Mouse (Mus musculus) midbrain, embryonic 12.5 days (tissue): ENCODE results near the gene Gucy2d. TPM values are rescaled to one million over a fixed set of nuclear protein-coding genes. Genes with fewer than 3 reads are reported as not detected.

Experiments
- ATAC-seq: fragments of 200-750 bp; cut with Nextera tagmentation; 2 replicates; pipeline ENCODE4 v1.8.0; 2017; ENCODE audit warnings: low read depth, moderate TSS enrichment, moderate library complexity; ENCODE audit not compliant: low FRiP score
- H3K27ac ChIP-seq: fragments of 300-500 bp; sonication (generic); replicated peaks from 2 replicates; pipeline ENCODE4 v1.5.1; 2016; ENCODE audit warnings: mild to moderate bottlenecking
- H3K27me3 ChIP-seq: fragments of 300-500 bp; sonication (generic); 2 replicates; pipeline ENCODE4 v1.6.1; 2016; ENCODE audit warnings: mild to moderate bottlenecking
- H3K36me3 ChIP-seq: fragments of 300-500 bp; sonication (generic); 2 replicates; pipeline ENCODE4 v1.6.1; 2016
- H3K4me1 ChIP-seq: fragments of 300-500 bp; sonication (generic); 2 replicates; pipeline ENCODE4 v1.6.1; 2016
- H3K4me2 ChIP-seq: fragments of 300-500 bp; sonication (generic); replicated peaks from 2 replicates; pipeline ENCODE4 v1.6.1; 2016; ENCODE audit warnings: mild to moderate bottlenecking, moderate library complexity
- H3K4me3 ChIP-seq: fragments of 300-500 bp; sonication (generic); 2 replicates; pipeline ENCODE4 v1.5.1; 2016; ENCODE audit warnings: mild to moderate bottlenecking
- H3K9ac ChIP-seq: fragments of 300-500 bp; sonication (generic); replicated peaks from 2 replicates; pipeline ENCODE4 v1.6.1; 2016; ENCODE audit warnings: mild to moderate bottlenecking, moderate library complexity
- H3K9me3 ChIP-seq: fragments of 300-500 bp; sonication (generic); 2 replicates; pipeline ENCODE4 v1.6.1; 2016; ENCODE audit warnings: mild to moderate bottlenecking
- WGBS: fragments of 180-500 bp; shearing (Covaris S2); methylation state at CpG from one replicate; pipeline ENCODE4 v1.1.7; 2016; 5-methylcytosine and 5-hydroxymethylcytosine counted together
- polyA plus RNA-seq: library from polyadenylated mRNA; unstranded; fragments of >200 nt; fragmentation: Nextera tagmentation; extraction: Ambion mirVana; gene quantifications from 2 replicates; pipeline ENCODE4 v1.2.1, GENCODE M21; 2016

The Gucy2d gene
- polyA plus RNA-seq, 1 experiment from 2014 or later: not detected

DNA sequence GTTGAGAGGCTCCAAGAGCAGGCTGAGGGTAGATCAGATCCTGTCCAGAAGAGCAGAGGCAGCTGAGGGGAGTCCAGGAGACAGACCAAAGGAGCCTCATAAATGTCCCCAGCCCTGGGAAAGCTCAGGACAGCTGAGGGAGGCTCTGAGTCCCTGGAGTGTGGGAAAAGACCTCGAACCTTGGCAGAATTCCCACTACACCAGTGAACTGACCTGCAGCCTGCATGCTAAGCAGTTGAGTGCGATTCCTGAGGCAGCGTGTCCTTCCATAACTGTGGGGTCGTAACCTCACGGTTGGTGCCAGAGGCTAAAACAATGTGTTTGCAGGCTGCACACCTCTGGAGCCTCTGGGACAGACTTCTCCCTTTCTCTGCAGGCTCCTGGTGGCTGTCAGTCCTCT lies 20.9 kb upstream of the Gucy2d start:
- Histone ChIP-seq H3K36me3 (no peaks in the 10 kb centered on the region), H3K9me3 (no peaks in the 10 kb centered on the region), H3K27ac (no peak overlapping the region), H3K4me1 (peaks cover 6% of the 10 kb centered on the region; the same call in 1 of the 2 replicates), H3K4me3 (no peak overlapping the region), H3K27me3 (no peaks in the 10 kb centered on the region), H3K4me2 (no peak overlapping the region), H3K9ac (no peak overlapping the region)
- WGBS: 51% methylated on average over 5 of the region's 5 CpGs
- ATAC-seq: no peak

DNA sequence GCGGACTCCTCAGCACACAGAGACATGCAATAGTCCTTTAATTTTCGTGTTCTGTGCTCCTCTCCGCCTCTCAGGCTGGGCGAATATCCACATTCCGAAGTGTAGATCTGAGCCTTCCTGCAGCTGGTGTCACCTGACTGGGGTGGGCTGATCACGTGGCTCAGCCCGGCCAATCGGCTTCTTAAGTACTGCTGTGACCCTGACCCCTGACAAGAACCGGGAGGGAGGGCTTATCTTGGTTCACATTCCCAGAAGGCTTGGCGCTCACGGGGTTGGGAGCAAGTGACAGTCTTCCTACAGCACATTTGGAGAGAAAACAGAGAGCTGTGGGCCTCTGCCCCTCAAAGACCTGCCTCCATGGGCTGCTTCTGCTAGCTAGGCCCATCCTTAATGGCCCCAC lies 16.7 kb upstream of the Gucy2d start:
- Histone ChIP-seq H3K4me2 (no peak overlapping the region), H3K27me3 (no peaks in the 10 kb centered on the region), H3K36me3 (no peaks in the 10 kb centered on the region), H3K9ac (no peak overlapping the region), H3K27ac (no peak overlapping the region), H3K4me3 (no peak overlapping the region), H3K4me1 (peaks cover 6% of the 10 kb centered on the region; the same call in 1 of the 2 replicates), H3K9me3 (no peaks in the 10 kb centered on the region)
- 67% methylated on average over 11 of the region's 11 CpGs for WGBS
- ATAC-seq: no peak

DNA sequence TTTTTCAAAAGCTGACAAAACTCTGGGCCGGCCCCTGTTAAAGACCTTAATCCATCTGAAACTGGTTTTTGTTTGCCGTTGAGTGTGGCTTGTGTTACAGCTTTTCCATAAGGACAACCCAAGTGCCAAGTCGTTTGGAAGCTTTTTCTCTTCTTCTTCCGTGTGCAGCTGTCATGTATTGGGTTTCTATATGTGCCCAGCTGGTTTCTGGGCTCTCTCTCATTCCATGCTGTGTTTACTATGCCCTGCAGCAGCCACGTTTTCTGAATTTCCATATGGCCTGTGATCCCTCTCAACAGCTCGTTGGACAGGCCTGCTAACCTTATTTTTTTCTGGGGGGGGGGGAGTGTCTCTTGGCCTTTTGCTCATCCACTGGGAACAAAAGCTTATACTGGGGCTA lies 15.8 kb upstream of the Gucy2d start:
- H3K4me3 ChIP-seq: no peak overlapping the region
- peaks cover 2% of the 10 kb centered on the region; the same call in 1 of the 2 replicates for H3K4me1 ChIP-seq
- no peak overlapping the region for H3K27ac ChIP-seq
- no peaks in the 10 kb centered on the region for H3K36me3 ChIP-seq
- no peaks in the 10 kb centered on the region for H3K27me3 ChIP-seq
- H3K9me3 ChIP-seq: no peaks in the 10 kb centered on the region
- WGBS: 70% methylated on average over 6 of the region's 6 CpGs
- ATAC-seq: no peak
- no peak overlapping the region for H3K4me2 ChIP-seq
- no peak overlapping the region for H3K9ac ChIP-seq

DNA sequence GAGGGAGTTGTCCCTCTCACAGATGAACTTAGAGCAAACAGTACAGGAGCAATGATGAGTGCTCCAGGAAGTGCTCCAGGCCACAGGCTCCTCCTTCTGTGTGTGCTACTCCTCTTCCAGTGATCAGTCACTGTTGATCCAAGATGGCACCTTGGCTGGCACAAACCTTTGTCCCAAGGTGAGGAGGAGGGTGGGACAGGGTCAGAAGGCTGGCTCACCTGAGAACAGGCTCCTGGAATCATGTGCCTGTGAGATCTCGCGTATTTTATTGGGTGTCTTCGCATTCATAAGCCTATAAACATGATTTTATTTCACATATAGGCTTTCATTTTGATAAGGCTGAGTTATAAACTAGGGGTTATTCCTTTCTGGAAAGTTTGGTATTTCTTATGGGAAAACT lies 14.7 kb upstream of the Gucy2d start:
- Histone ChIP-seq H3K9ac (no peak overlapping the region), H3K4me2 (no peak overlapping the region), H3K27ac (no peak overlapping the region), H3K9me3 (no peaks in the 10 kb centered on the region), H3K4me3 (no peak overlapping the region), H3K36me3 (no peaks in the 10 kb centered on the region), H3K27me3 (no peaks in the 10 kb centered on the region), H3K4me1 (no peaks in the 10 kb centered on the region)
- WGBS: 92% methylated on average over 3 of the region's 3 CpGs
- ATAC-seq: no peak

DNA sequence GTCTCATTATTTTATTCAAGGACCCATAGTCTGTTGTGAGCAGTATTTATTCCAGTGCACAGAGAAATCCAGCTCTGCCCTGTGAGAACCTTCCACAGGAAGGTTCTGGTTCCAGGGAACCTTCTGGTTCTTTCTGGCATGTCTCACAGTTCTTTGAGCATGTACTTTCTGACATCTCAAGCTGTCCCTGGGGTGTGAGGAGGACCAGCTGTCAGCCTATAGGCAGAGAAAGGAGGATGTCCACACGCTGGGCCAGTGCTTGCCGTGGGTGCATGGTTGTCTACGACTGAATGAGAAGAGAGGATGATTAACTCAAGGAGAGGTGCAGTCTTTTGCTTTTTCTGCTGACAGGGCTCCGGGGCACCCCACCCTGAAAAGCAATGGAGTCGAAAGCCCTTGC lies 13.6 kb upstream of the Gucy2d start:
- ATAC-seq: no peak
- WGBS: 89% methylated on average over 5 of the region's 5 CpGs
- Histone ChIP-seq H3K4me1 (no peaks in the 10 kb centered on the region), H3K9me3 (no peaks in the 10 kb centered on the region), H3K27me3 (no peaks in the 10 kb centered on the region), H3K9ac (no peak overlapping the region), H3K4me3 (no peak overlapping the region), H3K4me2 (no peak overlapping the region), H3K27ac (no peak overlapping the region), H3K36me3 (no peaks in the 10 kb centered on the region)

DNA sequence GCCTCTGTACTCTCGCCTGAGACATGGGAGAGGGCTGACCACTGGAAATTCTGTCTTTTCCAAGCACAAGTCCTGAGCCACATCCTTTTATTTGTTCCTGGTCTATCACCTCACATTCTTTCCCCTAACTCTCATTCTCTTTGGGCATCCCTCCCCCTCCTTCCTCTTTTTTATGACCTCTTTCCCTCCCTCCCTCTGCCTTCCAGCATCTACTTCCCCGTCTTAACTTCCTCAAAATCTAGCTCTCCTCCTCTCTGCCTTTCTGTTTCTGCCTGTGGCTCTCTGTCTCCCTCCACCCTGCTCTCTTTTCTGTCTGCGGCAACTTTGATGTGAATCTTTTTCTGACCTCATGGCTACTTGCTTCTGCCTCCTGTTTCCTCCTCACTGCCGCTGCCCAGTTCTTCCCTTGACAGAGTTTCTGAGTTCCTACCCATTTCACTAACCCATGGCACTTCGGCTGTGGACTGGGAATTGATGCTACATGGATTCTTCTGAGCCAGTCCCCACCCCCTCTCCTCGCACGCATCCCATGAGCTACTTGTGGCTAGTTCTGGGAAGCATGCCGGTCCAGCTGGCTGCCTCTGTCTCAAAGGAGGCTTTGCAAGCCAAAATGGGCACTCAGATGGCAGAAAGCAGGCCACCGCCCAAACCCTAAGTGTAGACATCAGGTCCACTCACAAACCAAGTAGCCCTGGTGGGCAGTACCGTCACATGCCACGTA lies 12.9 kb upstream of the Gucy2d start:
- Histone ChIP-seq H3K4me1 (no peaks in the 10 kb centered on the region), H3K27me3 (no peaks in the 10 kb centered on the region), H3K4me2 (no peak overlapping the region), H3K9ac (no peak overlapping the region), H3K4me3 (no peak overlapping the region), H3K9me3 (no peaks in the 10 kb centered on the region), H3K27ac (no peak overlapping the region), H3K36me3 (no peaks in the 10 kb centered on the region)
- no peak for ATAC-seq
- WGBS: 88% methylated on average over 11 of the region's 11 CpGs

DNA sequence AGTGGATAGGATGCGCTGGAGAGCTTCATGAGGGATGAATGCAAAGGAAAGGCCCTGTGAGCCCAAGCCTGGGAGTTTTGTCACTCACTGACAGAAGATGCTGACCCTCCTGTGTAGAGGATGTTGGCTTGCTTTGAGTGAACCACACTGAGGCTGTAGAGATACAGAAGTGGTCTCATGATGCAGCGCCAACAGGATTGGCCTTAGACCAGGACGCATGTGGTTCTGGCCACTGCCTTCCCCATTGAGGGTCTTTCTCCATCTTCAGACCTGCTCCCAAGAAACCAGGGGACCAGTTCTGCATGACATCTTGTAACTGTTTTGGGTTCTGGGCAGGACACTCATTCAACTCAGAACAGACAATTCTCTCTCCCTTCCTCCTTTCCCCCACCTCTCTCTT lies 10.6 kb upstream of the Gucy2d start:
- H3K27me3 ChIP-seq: no peaks in the 10 kb centered on the region
- no peaks in the 10 kb centered on the region for H3K4me1 ChIP-seq
- no peak overlapping the region for H3K9ac ChIP-seq
- ATAC-seq: no peak
- H3K9me3 ChIP-seq: no peaks in the 10 kb centered on the region
- H3K4me3 ChIP-seq: no peak overlapping the region
- no peak overlapping the region for H3K27ac ChIP-seq
- WGBS: 88% methylated on average over 3 of the region's 3 CpGs
- H3K4me2 ChIP-seq: no peak overlapping the region
- H3K36me3 ChIP-seq: no peaks in the 10 kb centered on the region

DNA sequence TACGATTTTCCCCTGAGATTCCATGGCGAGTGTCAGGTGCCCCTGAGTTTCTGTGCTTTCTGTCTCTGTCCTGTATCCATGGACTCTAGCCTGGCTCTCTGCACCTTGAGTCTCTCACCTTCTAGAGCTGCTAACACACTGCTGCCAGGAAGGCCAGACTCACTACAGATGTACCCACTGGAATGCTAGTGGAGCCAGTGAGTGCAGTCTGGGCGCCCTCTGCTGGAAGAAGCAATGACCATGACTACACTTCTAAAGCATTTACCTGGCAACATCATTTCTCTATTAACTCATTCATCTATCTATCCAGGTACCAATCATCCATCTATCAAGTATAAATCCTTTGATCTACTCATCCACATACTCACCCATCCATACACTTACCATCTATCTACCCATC lies 9.4 kb upstream of the Gucy2d start:
- Histone ChIP-seq H3K27me3 (no peaks in the 10 kb centered on the region), H3K4me3 (no peak overlapping the region), H3K4me1 (no peaks in the 10 kb centered on the region), H3K27ac (no peak overlapping the region), H3K9ac (no peak overlapping the region), H3K9me3 (no peaks in the 10 kb centered on the region), H3K36me3 (no peaks in the 10 kb centered on the region), H3K4me2 (no peak overlapping the region)
- 43% methylated on average over 3 of the region's 3 CpGs for WGBS
- ATAC-seq: no peak

DNA sequence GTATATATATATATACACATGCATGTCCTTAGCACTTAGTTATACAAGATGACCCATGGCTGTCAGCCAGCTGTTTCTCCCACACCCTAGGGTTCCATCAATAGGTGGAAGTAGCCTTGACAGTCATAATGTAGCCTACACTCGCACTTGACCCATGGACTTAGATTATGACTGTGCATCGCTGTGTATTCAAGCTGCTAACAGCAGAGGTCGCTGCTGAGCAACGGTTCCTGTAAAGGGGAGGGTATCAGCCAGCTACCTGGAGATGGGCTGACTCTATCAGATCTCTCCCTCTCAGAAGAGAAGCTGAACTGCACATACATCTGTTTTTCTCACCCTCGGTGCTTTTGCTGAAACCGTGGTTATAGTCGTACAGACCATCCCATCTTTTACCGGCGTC lies 2.6 kb upstream of the Gucy2d start:
- Histone ChIP-seq H3K4me3 (no peak overlapping the region), H3K27me3 (no peaks in the 10 kb centered on the region), H3K4me1 (no peaks in the 10 kb centered on the region), H3K27ac (no peak overlapping the region), H3K9me3 (no peaks in the 10 kb centered on the region), H3K4me2 (no peak overlapping the region), H3K9ac (no peak overlapping the region), H3K36me3 (no peaks in the 10 kb centered on the region)
- 31% methylated on average over 9 of the region's 9 CpGs for WGBS
- ATAC-seq: no peak

DNA sequence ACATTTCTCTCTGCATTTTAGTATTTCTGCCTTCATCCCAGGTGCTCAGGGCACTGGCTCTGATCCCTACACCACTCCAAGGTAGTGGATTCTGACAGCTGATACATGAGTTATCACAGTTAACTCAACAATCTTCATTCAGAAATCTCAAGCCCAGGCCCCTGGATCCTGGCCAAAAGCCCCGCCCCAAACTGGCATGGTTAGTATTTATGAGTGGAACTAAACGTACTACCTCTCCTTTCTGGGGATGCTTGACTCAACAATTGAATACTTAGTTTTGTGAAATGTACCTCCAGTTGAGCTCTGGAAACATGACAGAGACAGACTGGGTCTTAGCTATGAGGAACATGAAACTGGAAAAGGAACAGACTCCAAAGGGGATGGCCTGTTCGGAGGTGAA lies 6.7 kb downstream of the Gucy2d start:
- 81% methylated on average over 3 of the region's 3 CpGs for WGBS
- no peak overlapping the region for H3K4me3 ChIP-seq
- no peaks in the 10 kb centered on the region for H3K4me1 ChIP-seq
- H3K9ac ChIP-seq: no peak overlapping the region
- H3K4me2 ChIP-seq: no peak overlapping the region
- H3K36me3 ChIP-seq: no peaks in the 10 kb centered on the region
- no peaks in the 10 kb centered on the region for H3K9me3 ChIP-seq
- no peaks in the 10 kb centered on the region for H3K27me3 ChIP-seq
- no peak overlapping the region for H3K27ac ChIP-seq
- ATAC-seq: no peak

DNA sequence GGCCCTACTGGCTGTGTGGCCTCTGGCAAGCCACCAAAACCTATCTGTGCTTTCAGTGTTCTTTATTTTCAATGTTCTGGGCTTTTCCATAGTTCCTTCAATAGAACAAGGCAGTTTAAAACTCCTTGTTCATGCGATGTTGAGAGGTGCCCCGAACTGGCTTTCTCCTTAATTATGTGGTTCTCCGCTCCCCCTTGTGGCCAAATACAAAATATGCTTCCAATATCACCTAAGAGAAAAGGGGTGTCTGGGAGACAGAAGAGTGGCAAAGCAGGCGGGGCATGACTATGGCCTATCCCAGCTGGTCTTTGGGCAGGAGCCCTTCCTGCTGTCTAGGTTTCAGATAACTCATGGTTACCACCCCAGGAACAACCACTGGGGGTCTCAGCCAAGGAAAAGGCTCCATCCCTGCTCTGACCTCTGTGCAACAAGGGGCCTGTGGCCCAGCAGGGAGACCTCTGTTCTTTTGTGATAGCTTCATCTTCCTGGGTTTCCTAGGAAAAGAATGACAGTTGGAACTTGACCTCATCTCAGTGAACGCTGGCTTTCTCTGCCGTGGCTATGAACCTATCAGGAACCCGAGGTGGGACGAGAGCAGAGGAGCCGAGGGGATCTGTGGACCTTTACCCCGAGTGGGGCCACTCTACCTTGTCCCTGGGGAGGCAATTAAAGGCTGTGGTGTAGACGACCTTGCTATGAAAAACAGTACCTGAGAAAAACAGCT lies 7.5 kb downstream of the Gucy2d start:
- ATAC-seq: no peak
- no peaks in the 10 kb centered on the region for H3K4me1 ChIP-seq

DNA sequence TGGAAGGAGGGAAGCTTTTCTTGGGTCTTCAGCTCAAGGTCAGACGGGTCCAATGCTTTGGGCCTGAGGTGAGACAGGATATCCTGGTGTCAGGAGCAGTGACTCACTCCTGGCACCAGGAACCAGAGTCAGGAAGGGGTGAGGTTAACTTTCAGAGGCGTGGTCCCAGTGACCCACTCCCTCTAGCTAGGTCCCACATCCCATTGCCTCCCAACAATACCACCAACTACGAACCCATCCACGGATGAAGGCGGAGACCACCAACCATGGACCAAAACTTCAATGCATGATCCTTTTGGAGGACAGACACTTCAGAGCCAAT lies 8.1 kb downstream of the Gucy2d start:
- Histone ChIP-seq H3K27ac (no peak overlapping the region), H3K9ac (no peak overlapping the region), H3K4me2 (no peak overlapping the region), H3K4me3 (no peak overlapping the region), H3K36me3 (no peaks in the 10 kb centered on the region), H3K27me3 (no peaks in the 10 kb centered on the region), H3K9me3 (no peaks in the 10 kb centered on the region), H3K4me1 (no peaks in the 10 kb centered on the region)
- ATAC-seq: no peak
- 93% methylated on average over 5 of the region's 5 CpGs for WGBS

More for the DNA sequence above, 7.5 kb downstream of the Gucy2d start:
- WGBS: 65% methylated on average over 11 of the region's 11 CpGs
- no peaks in the 10 kb centered on the region for H3K36me3 ChIP-seq
- H3K9me3 ChIP-seq: no peaks in the 10 kb centered on the region
- no peak overlapping the region for H3K27ac ChIP-seq
- no peak overlapping the region for H3K4me2 ChIP-seq
- no peaks in the 10 kb centered on the region for H3K27me3 ChIP-seq
- no peak overlapping the region for H3K9ac ChIP-seq
- no peak overlapping the region for H3K4me3 ChIP-seq

DNA sequence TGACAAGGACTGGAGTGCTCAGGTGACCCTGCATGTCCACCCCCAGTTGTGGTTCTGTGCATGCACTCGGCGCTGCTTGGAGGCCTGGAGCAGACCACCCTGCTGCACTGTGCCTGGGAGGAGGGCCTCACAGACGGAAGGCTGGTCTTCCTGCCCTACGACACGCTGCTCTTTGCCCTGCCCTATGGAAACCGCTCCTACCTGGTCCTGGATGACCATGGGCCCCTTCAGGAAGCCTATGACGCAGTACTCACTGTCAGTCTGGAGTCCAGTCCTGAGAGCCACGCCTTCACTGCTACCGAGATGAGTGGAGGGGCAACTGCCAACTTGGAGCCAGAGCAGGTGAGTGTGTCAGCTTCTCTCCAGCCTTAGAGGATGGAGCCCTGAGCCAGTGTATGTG lies 9.5 kb downstream of the Gucy2d start:
- Histone ChIP-seq H3K27ac (no peak overlapping the region), H3K27me3 (no peaks in the 10 kb centered on the region), H3K36me3 (no peaks in the 10 kb centered on the region), H3K9me3 (no peaks in the 10 kb centered on the region), H3K4me1 (no peaks in the 10 kb centered on the region), H3K4me2 (no peak overlapping the region), H3K9ac (no peak overlapping the region), H3K4me3 (no peak overlapping the region)
- WGBS: 91% methylated on average over 9 of the region's 9 CpGs
- no peak for ATAC-seq
